Comparison of ENCODE assay signal across 8 mouse cellular contexts in the genomic region with DNA sequence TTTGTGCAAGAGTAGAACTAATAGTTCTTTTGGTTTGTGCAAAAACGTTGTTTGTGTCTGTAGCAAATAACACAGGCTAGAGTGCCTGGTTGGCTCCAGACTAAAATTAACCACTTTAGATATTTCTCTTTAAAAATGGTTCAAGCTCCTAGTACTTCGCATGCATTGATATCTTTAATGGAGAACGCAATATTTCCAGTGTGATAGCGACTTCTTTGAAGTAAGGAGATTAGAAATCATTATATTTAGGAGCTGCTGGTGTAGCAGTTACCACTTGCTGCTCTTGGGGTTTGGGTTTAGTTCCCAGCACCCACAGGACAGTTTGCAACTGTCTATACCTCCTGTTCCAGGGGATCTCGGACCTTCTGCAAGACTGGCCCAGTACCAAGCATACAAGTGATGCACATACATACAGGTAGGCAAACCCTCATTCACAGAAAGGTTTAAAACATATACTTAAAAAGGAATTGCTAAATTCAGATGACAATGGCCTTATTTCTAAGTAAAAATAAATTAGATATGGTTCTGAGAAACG. TPM values are rescaled to one million over a fixed set of nuclear protein-coding genes. Genes with fewer than 3 reads are reported as not detected.
DNase-seq lines count a peak whose midpoint lies in the region; ATAC-seq and TF ChIP-seq lines count a peak whose summit lies in the region.

No protein-coding gene starts in this region.

- no peak for ATAC-seq in lung, embryonic 15.5 days (ENCODE audit: borderline replicate concordance, extremely low read depth, low FRiP score, low TSS enrichment)
- no peak for ATAC-seq in intestine, postnatal 0 days
- no peak for ATAC-seq in neural tube, embryonic 15.5 days (ENCODE audit: low FRiP score)
- ATAC-seq in megakaryocyte-erythroid progenitor cell, adult 5-6 weeks (replicated peaks; ENCODE audit: low FRiP score, low TSS enrichment, poor library complexity, severe bottlenecking) = no peak

- TF ChIP-seq CTCF in intestine, postnatal 0 days (IDR thresholded peaks at IDR 0.05; ENCODE audit: low read depth) = no peak

- peak overlapping the region; percentile 84; the same call in 1 of the 2 replicates for H3K9ac ChIP-seq in lung, embryonic 15.5 days
- peak overlapping the region; percentile 58; the same call in 1 of the 2 replicates for H3K9ac ChIP-seq in intestine, postnatal 0 days (ENCODE audit: low read depth, low read length)
- no peak overlapping the region; the same call in 1 of the 2 replicates for H3K9ac ChIP-seq in neural tube, embryonic 15.5 days (replicated peaks)

- no peaks in the 10 kb centered on the region for H3K27me3 ChIP-seq in lung, embryonic 15.5 days
- no peaks in the 10 kb centered on the region for H3K27me3 ChIP-seq in embryonic facial prominence, embryonic 10.5 days (replicated peaks; ENCODE audit: low read depth, poor library complexity, severe bottlenecking)
- no peaks in the 10 kb centered on the region for H3K27me3 ChIP-seq in intestine, postnatal 0 days (replicated peaks; ENCODE audit: control insufficient read depth, insufficient read depth, low read length)
- H3K27me3 ChIP-seq in neural tube, embryonic 15.5 days (replicated peaks) = peaks cover 6% of the 10 kb centered on the region; the same call in 1 of the 2 replicates

- no peaks in the 10 kb centered on the region for H3K36me3 ChIP-seq in lung, embryonic 15.5 days
- H3K36me3 ChIP-seq in embryonic facial prominence, embryonic 10.5 days (replicated peaks) = no peaks in the 10 kb centered on the region
- no peaks in the 10 kb centered on the region for H3K36me3 ChIP-seq in intestine, postnatal 0 days (ENCODE audit: control insufficient read depth, insufficient read depth)
- no peaks in the 10 kb centered on the region for H3K36me3 ChIP-seq in neural tube, embryonic 15.5 days

- H3K4me2 ChIP-seq in lung, embryonic 15.5 days = peak overlapping the region; percentile 90
- H3K4me2 ChIP-seq in intestine, postnatal 0 days (replicated peaks; ENCODE audit: low read depth) = peak overlapping the region; percentile 91; the same call in 1 of the 2 replicates
- H3K4me2 ChIP-seq in neural tube, embryonic 15.5 days = peak overlapping the region; percentile 89

- H3K4me1 ChIP-seq in lung, embryonic 15.5 days = peaks cover 35% of the 10 kb centered on the region
- peaks cover 36% of the 10 kb centered on the region for H3K4me1 ChIP-seq in embryonic facial prominence, embryonic 10.5 days
- H3K4me1 ChIP-seq in intestine, postnatal 0 days (replicated peaks; ENCODE audit: control insufficient read depth, insufficient read depth, low read length) = peaks cover 12% of the 10 kb centered on the region; the same call in 1 of the 2 replicates
- H3K4me1 ChIP-seq in neural tube, embryonic 15.5 days = peaks cover 36% of the 10 kb centered on the region

- H3K9me3 ChIP-seq in lung, embryonic 15.5 days = no peaks in the 10 kb centered on the region
- no peaks in the 10 kb centered on the region for H3K9me3 ChIP-seq in embryonic facial prominence, embryonic 10.5 days
- no peaks in the 10 kb centered on the region for H3K9me3 ChIP-seq in intestine, postnatal 0 days (ENCODE audit: control insufficient read depth)
- no peaks in the 10 kb centered on the region for H3K9me3 ChIP-seq in neural tube, embryonic 15.5 days (replicated peaks)

- peak overlapping the region; percentile 65 for H3K4me3 ChIP-seq in lung, embryonic 15.5 days
- H3K4me3 ChIP-seq in embryonic facial prominence, embryonic 10.5 days = peak overlapping the region; percentile 80
- peak overlapping the region; percentile 54; the same call in 1 of the 2 replicates for H3K4me3 ChIP-seq in intestine, postnatal 0 days (ENCODE audit: low read depth, low read length)
- no peak overlapping the region for H3K4me3 ChIP-seq in neural tube, embryonic 15.5 days (replicated peaks)

- H3K27ac ChIP-seq in lung, embryonic 15.5 days = peak overlapping the region; percentile 98
- H3K27ac ChIP-seq in embryonic facial prominence, embryonic 10.5 days (replicated peaks) = peak overlapping the region; percentile 97
- no peak overlapping the region for H3K27ac ChIP-seq in intestine, postnatal 0 days (ENCODE audit: low read depth, low read length)
- no peak overlapping the region for H3K27ac ChIP-seq in neural tube, embryonic 15.5 days (replicated peaks)

- no peak for DNase-seq in lung, postnatal 36 days
- DNase-seq in embryonic facial prominence, embryonic 10.5 days (ENCODE audit: low spot score) = peak; percentile 21
- DNase-seq in left cerebral cortex, adult 9 months (ENCODE audit: low spot score in 2 of 2) = no peak
- DNase-seq in adrenal gland, postnatal 14 days = no peak

- WGBS in lung, embryonic 15.5 days = 31% methylated on average over 6 of the region's 6 CpGs
- WGBS in embryonic facial prominence, embryonic 10.5 days = 43% methylated on average over 6 of the region's 6 CpGs
- WGBS in intestine, postnatal 0 days = 46% methylated on average over 6 of the region's 6 CpGs
- WGBS in neural tube, embryonic 15.5 days = 49% methylated on average over 6 of the region's 6 CpGs

RNA-seq across cellular contexts. Expression of a gene that starts 0.7 kb away (rescaled TPM):
- polyA plus RNA-seq in lung, embryonic 15.5 days (2015; fragmentation: Nextera tagmentation; extraction: Ambion mirVana) = 41.4 and 42.0 TPM in 2 replicates
- polyA plus RNA-seq in embryonic facial prominence, embryonic 10.5 days (2016; fragmentation: Nextera tagmentation; extraction: Ambion mirVana) = 34.8 and 36.2 TPM in 2 replicates
- 7.3 and 8.1 TPM in 2 replicates for polyA plus RNA-seq in intestine, postnatal 0 days (2015; fragmentation: Nextera tagmentation; extraction: Ambion mirVana)
- 2.2 and 5.8 TPM in 2 replicates for polyA plus RNA-seq in neural tube, embryonic 15.5 days (2015; fragmentation: Nextera tagmentation; extraction: Ambion mirVana)
- total RNA-seq in megakaryocyte-erythroid progenitor cell, adult 5-6 weeks (2014; fragmentation: Nextera tagmentation) = 569 and 631 TPM in 2 replicates
- total RNA-seq in megakaryocyte-erythroid progenitor cell, adult 5-6 weeks (2017) = 1,368 and 2,131 TPM in 2 replicates
- 129 and 152 TPM in 2 replicates for total RNA-seq in adrenal gland, postnatal 14 days (2021)

RNA-seq across cellular contexts. Expression of a gene that starts 2.1 kb away (rescaled TPM):
- 137 and 172 TPM in 2 replicates for polyA plus RNA-seq in lung, embryonic 15.5 days (2015; fragmentation: Nextera tagmentation; extraction: Ambion mirVana)
- polyA plus RNA-seq in embryonic facial prominence, embryonic 10.5 days (2016; fragmentation: Nextera tagmentation; extraction: Ambion mirVana) = 102 and 103 TPM in 2 replicates
- polyA plus RNA-seq in intestine, postnatal 0 days (2015; fragmentation: Nextera tagmentation; extraction: Ambion mirVana) = 34.1 and 39.6 TPM in 2 replicates
- polyA plus RNA-seq in neural tube, embryonic 15.5 days (2015; fragmentation: Nextera tagmentation; extraction: Ambion mirVana) = 20.1 and 38.6 TPM in 2 replicates
- 310 and 340 TPM in 2 replicates for total RNA-seq in megakaryocyte-erythroid progenitor cell, adult 5-6 weeks (2014; fragmentation: Nextera tagmentation)
- total RNA-seq in megakaryocyte-erythroid progenitor cell, adult 5-6 weeks (2017) = 88.3 and 299 TPM in 2 replicates
- total RNA-seq in adrenal gland, postnatal 14 days (2021) = 215 and 253 TPM in 2 replicates

RNA-seq across cellular contexts. Expression of a gene that starts 5.9 kb away (rescaled TPM):
- polyA plus RNA-seq in lung, embryonic 15.5 days (2015; fragmentation: Nextera tagmentation; extraction: Ambion mirVana) = 10.7 and 22.4 TPM in 2 replicates
- polyA plus RNA-seq in embryonic facial prominence, embryonic 10.5 days (2016; fragmentation: Nextera tagmentation; extraction: Ambion mirVana) = 10.9 and 18.0 TPM in 2 replicates
- 1.5 and 3.2 TPM in 2 replicates for polyA plus RNA-seq in intestine, postnatal 0 days (2015; fragmentation: Nextera tagmentation; extraction: Ambion mirVana)
- 4.1 TPM in 1 of 2 replicates, not detected in the other for polyA plus RNA-seq in neural tube, embryonic 15.5 days (2015; fragmentation: Nextera tagmentation; extraction: Ambion mirVana)
- total RNA-seq in megakaryocyte-erythroid progenitor cell, adult 5-6 weeks (2014; fragmentation: Nextera tagmentation) = 4.6 and 28.8 TPM in 2 replicates
- 538 and 611 TPM in 2 replicates for total RNA-seq in megakaryocyte-erythroid progenitor cell, adult 5-6 weeks (2017)
- total RNA-seq in adrenal gland, postnatal 14 days (2021) = 38.5 and 43.6 TPM in 2 replicates

RNA-seq across cellular contexts. Expression of a gene that starts 6.2 kb away (rescaled TPM):
- 2.1 and 3.1 TPM in 2 replicates for polyA plus RNA-seq in lung, embryonic 15.5 days (2015; fragmentation: Nextera tagmentation; extraction: Ambion mirVana)
- 3.1 and 3.2 TPM in 2 replicates for polyA plus RNA-seq in embryonic facial prominence, embryonic 10.5 days (2016; fragmentation: Nextera tagmentation; extraction: Ambion mirVana)
- 0.41 and 1.5 TPM in 2 replicates for polyA plus RNA-seq in intestine, postnatal 0 days (2015; fragmentation: Nextera tagmentation; extraction: Ambion mirVana)
- 0.56 and 1.8 TPM in 2 replicates for polyA plus RNA-seq in neural tube, embryonic 15.5 days (2015; fragmentation: Nextera tagmentation; extraction: Ambion mirVana)
- total RNA-seq in megakaryocyte-erythroid progenitor cell, adult 5-6 weeks (2014; fragmentation: Nextera tagmentation) = 19.6 and 62.9 TPM in 2 replicates
- total RNA-seq in megakaryocyte-erythroid progenitor cell, adult 5-6 weeks (2017) = 33.7 and 54.7 TPM in 2 replicates
- 68.9 and 94.7 TPM in 2 replicates for total RNA-seq in adrenal gland, postnatal 14 days (2021)

RNA-seq across cellular contexts. Expression of a gene that starts 27.2 kb away (rescaled TPM):
- 5.5 and 6.1 TPM in 2 replicates for polyA plus RNA-seq in lung, embryonic 15.5 days (2015; fragmentation: Nextera tagmentation; extraction: Ambion mirVana)
- 3.6 and 4.0 TPM in 2 replicates for polyA plus RNA-seq in embryonic facial prominence, embryonic 10.5 days (2016; fragmentation: Nextera tagmentation; extraction: Ambion mirVana)
- 1.1 TPM in 2 replicates for polyA plus RNA-seq in intestine, postnatal 0 days (2015; fragmentation: Nextera tagmentation; extraction: Ambion mirVana)
- polyA plus RNA-seq in neural tube, embryonic 15.5 days (2015; fragmentation: Nextera tagmentation; extraction: Ambion mirVana) = not detected in 2 replicates
- total RNA-seq in megakaryocyte-erythroid progenitor cell, adult 5-6 weeks (2014; fragmentation: Nextera tagmentation) = 483 and 930 TPM in 2 replicates
- total RNA-seq in megakaryocyte-erythroid progenitor cell, adult 5-6 weeks (2017) = 1,170 and 1,659 TPM in 2 replicates
- total RNA-seq in adrenal gland, postnatal 14 days (2021) = 127 and 142 TPM in 2 replicates

Comparison
In these comparisons a context has a peak if more than half of its experiments do, and no peak if none do; other contexts are left out.
1. H3K27ac ChIP-seq: peak in lung, embryonic 15.5 days (single experiment) and embryonic facial prominence, embryonic 10.5 days (single experiment); none in intestine, postnatal 0 days (single experiment) and neural tube, embryonic 15.5 days (single experiment).
2. Peak in every context shown above with its lines, with median percentiles within 50 percentile points of each other: H3K4me2 ChIP-seq.